Mouse (Mus musculus): ENCODE measurements around the gene Anks3. TPM values are rescaled to one million over a fixed set of nuclear protein-coding genes. Genes with fewer than 3 reads are reported as not detected.

Anks3 gene
- polyA plus RNA-seq, 1 experiment from 2014 or later: 42.4 TPM

DNA sequence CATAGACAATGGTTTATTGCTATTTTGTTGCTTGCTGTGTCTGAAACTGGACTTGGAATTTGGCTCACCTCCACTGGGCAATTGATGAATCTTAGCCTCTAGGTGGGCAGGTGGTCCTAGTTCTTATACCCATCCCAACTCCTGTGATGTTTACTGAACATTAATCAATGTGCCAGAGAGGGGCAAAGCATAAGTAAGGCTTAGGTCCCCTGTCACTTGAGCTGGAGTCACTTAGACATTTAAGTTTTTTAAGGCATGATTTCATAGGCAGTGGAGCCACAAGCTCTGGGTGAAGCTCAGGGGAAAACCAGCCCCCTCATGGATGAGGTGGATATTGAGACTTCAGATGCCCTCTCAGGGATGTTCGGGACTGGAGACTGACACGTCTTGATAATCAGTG lies 25.5 kb downstream of the Anks3 start, which contains the start of gene Nudt16l1:
Gene Nudt16l1 (plus strand): TSS at position 301 of the 400 bp plus-strand sequence.
- H3K4me1 ChIP-seq (ENCODE audit: control insufficient read depth, insufficient read depth, low read length): peaks cover 7% of the 10 kb centered on the region
- H3K27ac ChIP-seq (ENCODE audit: low read depth, low read length): peak within 1 kb of the TSS; percentile 28; the same call in 1 of the 2 replicates
- no peak; the same call in 1 of the 2 replicates for ATAC-seq (ENCODE audit: low FRiP score)
- no peak for DNase-seq (ENCODE audit: low spot score, missing footprints)
- peaks cover 5% of the 10 kb centered on the region; the same call in 1 of the 2 replicates for H3K36me3 ChIP-seq (ENCODE audit: control insufficient read depth, insufficient read depth, low read length)
- peak within 1 kb of the TSS; percentile 98 for H3K4me2 ChIP-seq
- 7% methylated on average over 2 of the region's 2 CpGs for WGBS
- H3K27me3 ChIP-seq (ENCODE audit: control insufficient read depth, insufficient read depth, low read length): no peaks in the 10 kb centered on the region
- H3K4me3 ChIP-seq (ENCODE audit: low read depth, low read length): peak within 1 kb of the TSS; percentile 84
- no peaks in the 10 kb centered on the region for H3K9me3 ChIP-seq (ENCODE audit: control insufficient read depth, low read length)
- peak within 1 kb of the TSS; percentile 83 for H3K9ac ChIP-seq (ENCODE audit: low read length)

DNA sequence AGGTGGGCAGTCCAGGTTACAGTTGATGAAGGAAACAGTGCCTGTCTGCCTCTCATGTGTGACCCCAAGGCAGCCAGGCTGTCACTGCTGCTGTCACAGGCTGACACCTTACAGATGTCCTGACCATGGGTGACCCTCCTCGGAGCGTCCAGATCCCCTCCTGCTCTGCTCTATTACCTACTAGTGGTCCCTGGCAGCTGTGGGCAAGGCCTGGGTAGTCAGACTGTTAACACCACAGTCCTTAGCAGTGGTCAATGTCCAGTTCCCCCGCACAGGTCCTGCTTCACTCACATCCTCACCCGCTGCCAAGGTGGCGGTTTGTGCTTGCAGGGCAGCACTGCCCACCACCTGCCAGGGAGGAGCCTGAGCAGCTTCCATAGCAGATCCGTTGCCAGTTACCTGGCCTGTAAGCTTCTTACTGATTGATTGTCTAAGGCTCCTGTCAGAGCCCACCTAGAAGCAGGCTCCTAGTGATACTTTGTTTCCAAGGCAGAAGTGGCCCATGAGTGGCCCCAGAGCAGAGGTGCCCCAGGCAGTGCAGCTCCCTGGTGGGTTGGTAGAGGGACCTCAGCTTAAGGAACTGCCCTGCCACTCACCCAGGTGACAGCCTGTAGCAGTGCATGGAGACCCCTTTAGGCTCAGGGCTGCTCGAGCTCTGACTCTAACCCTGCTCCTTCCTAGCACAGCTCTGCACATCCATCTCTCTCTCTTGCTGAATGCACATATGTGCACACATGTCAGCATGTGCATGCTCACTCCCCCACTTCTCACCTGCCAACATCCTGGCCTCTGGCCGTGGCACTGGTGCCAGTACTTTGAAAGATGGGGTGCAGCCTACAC lies 26.4 kb downstream of the Anks3 start:
- no peak overlapping the region for H3K27ac ChIP-seq (ENCODE audit: low read depth, low read length)
- no peak for DNase-seq (ENCODE audit: low spot score, missing footprints)
- no peak for ATAC-seq (ENCODE audit: low FRiP score)
- peaks cover 6% of the 10 kb centered on the region; the same call in 1 of the 2 replicates for H3K36me3 ChIP-seq (ENCODE audit: control insufficient read depth, insufficient read depth, low read length)
- H3K4me2 ChIP-seq: no peak overlapping the region
- no peaks in the 10 kb centered on the region for H3K27me3 ChIP-seq (ENCODE audit: control insufficient read depth, insufficient read depth, low read length)
- no peak overlapping the region for H3K9ac ChIP-seq (ENCODE audit: low read length)
- no peak overlapping the region for H3K4me3 ChIP-seq (ENCODE audit: low read depth, low read length)
- 94% methylated on average over 8 of the region's 8 CpGs for WGBS
- peaks cover 7% of the 10 kb centered on the region for H3K4me1 ChIP-seq (ENCODE audit: control insufficient read depth, insufficient read depth, low read length)
- H3K9me3 ChIP-seq (ENCODE audit: control insufficient read depth, low read length): no peaks in the 10 kb centered on the region

DNA sequence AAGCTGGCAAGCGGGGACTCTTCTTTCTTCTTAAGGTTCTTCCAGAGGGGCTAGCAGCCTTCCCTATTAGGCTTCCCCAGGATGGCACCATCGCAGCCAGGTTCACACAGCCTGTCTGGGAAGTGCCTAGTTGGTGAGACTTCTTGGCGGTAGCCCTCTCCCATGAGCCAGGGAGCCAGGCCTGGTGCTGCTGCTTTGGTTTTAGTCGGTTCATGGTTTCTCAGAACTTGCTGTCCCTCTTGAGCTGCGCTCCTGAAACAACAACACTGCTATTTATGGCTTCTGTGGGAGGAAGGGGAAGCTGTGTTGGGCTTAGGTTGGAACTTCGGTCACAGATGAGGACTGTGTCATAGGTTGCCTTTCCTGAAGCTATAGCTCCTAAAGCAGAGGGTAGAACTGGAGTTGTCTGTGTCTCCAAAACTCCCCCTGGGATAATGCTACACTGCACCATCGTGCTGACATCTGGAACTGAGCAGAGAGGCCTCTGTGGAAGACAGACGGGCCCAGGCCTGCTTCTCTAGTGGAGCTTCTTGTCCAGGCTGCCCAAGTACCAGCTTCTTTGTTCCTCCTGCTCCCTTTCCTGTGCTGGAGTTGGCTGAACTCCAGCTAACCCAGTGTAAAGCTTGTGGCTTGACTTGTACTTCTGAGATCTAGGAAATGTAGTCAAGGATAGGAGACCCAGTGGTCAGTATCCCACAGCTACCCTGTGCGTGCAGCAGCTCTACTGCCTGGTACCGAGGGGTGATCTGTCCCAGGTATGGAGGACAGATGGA lies 27.9 kb downstream of the Anks3 start:
- Histone ChIP-seq H3K9ac (ENCODE audit: low read length) (no peak overlapping the region), H3K4me2 (no peak overlapping the region), H3K4me1 (ENCODE audit: control insufficient read depth, insufficient read depth, low read length) (peaks cover 7% of the 10 kb centered on the region), H3K4me3 (ENCODE audit: low read depth, low read length) (no peak overlapping the region), H3K27me3 (ENCODE audit: control insufficient read depth, insufficient read depth, low read length) (no peaks in the 10 kb centered on the region), H3K9me3 (ENCODE audit: control insufficient read depth, low read length) (no peaks in the 10 kb centered on the region), H3K27ac (ENCODE audit: low read depth, low read length) (no peak overlapping the region), H3K36me3 (ENCODE audit: control insufficient read depth, insufficient read depth, low read length) (peaks cover 14% of the 10 kb centered on the region)
- ATAC-seq (ENCODE audit: low FRiP score) (no peak), DNase-seq (ENCODE audit: low spot score, missing footprints) (no peak)
- 91% methylated on average over 10 of the region's 10 CpGs for WGBS

DNA sequence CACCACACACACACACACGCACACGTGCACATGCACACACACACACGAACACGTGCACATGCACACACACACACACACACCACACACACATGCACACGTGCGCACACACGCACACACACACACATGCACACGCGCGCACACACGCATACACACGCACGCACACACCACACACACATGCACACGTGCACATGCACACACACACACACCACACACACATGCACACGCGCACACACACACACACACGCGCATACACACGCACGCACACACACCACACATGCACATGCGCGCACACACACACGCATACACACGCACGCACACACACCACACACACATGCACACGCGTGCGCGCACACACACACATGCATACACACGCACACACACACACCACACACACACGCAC lies 28.6 kb downstream of the Anks3 start:
- no peak overlapping the region for H3K4me3 ChIP-seq (ENCODE audit: low read depth, low read length)
- DNase-seq (ENCODE audit: low spot score, missing footprints) (no peak), ATAC-seq (ENCODE audit: low FRiP score) (no peak)
- no peaks in the 10 kb centered on the region for H3K9me3 ChIP-seq (ENCODE audit: control insufficient read depth, low read length)
- H3K27me3 ChIP-seq (ENCODE audit: control insufficient read depth, insufficient read depth, low read length): no peaks in the 10 kb centered on the region
- 97% methylated on average over 31 of the region's 31 CpGs for WGBS
- H3K27ac ChIP-seq (ENCODE audit: low read depth, low read length): no peak overlapping the region
- H3K9ac ChIP-seq (ENCODE audit: low read length): no peak overlapping the region
- peaks cover 11% of the 10 kb centered on the region for H3K36me3 ChIP-seq (ENCODE audit: control insufficient read depth, insufficient read depth, low read length)
- peaks cover 7% of the 10 kb centered on the region for H3K4me1 ChIP-seq (ENCODE audit: control insufficient read depth, insufficient read depth, low read length)
- no peak overlapping the region for H3K4me2 ChIP-seq

DNA sequence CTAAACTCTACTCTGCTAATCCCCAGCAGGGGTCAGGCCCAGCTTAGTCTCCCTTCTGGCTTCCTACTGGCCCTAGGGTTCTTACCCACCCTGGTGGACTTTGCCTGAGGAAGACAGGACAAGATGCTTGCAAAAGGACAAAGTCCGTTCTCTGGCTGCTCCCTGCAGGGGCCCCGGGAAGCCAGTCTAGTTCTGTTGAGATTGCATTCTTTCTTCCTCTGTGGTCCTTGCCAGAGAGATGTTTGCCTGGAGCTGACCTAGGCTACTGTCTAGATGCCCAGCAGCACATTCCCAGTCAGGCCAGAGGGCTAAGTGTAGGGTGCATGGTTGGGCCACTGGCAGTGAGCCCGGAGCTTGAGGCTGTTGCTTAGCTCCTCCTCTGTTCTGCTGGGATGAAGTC lies 31.6 kb downstream of the Anks3 start:
- Histone ChIP-seq H3K4me3 (ENCODE audit: low read depth, low read length) (no peak overlapping the region), H3K27ac (ENCODE audit: low read depth, low read length) (no peak overlapping the region), H3K4me2 (no peak overlapping the region), H3K27me3 (ENCODE audit: control insufficient read depth, insufficient read depth, low read length) (no peaks in the 10 kb centered on the region), H3K36me3 (ENCODE audit: control insufficient read depth, insufficient read depth, low read length) (peaks cover 15% of the 10 kb centered on the region), H3K9ac (ENCODE audit: low read length) (no peak overlapping the region), H3K9me3 (ENCODE audit: control insufficient read depth, low read length) (no peaks in the 10 kb centered on the region), H3K4me1 (ENCODE audit: control insufficient read depth, insufficient read depth, low read length) (no peaks in the 10 kb centered on the region)
- WGBS: 95% methylated on average over 3 of the region's 3 CpGs
- no peak for DNase-seq (ENCODE audit: low spot score, missing footprints)
- no peak for ATAC-seq (ENCODE audit: low FRiP score)

DNA sequence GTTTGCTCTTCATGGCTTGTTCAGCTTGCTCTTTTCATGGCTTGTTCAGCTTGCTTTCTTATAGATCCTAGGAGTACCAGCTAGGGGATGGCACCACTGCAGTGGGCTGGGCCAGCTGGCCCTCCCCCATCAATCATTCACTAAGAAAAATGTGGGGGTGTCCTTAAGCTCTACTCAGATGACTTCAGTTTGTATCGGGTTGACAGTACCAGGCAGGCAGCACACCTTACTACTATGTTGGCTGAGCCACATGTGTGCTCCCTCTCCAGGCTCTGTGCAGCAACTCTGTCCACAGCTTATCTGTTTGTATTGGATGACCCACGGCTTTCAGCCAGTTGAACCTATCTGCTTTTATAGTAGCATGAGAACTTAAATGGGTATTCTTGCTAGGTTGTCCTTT lies 35.5 kb downstream of the Anks3 start:
- no peak overlapping the region for H3K4me3 ChIP-seq (ENCODE audit: low read depth, low read length)
- H3K27ac ChIP-seq (ENCODE audit: low read depth, low read length): no peak overlapping the region
- WGBS: 90% methylated on average over 2 of the region's 2 CpGs
- H3K4me1 ChIP-seq (ENCODE audit: control insufficient read depth, insufficient read depth, low read length): no peaks in the 10 kb centered on the region
- H3K27me3 ChIP-seq (ENCODE audit: control insufficient read depth, insufficient read depth, low read length): no peaks in the 10 kb centered on the region
- DNase-seq (ENCODE audit: low spot score, missing footprints): no peak
- ATAC-seq (ENCODE audit: low FRiP score): no peak
- H3K4me2 ChIP-seq: no peak overlapping the region
- H3K36me3 ChIP-seq (ENCODE audit: control insufficient read depth, insufficient read depth, low read length): peaks cover 22% of the 10 kb centered on the region
- H3K9me3 ChIP-seq (ENCODE audit: control insufficient read depth, low read length): no peaks in the 10 kb centered on the region
- no peak overlapping the region for H3K9ac ChIP-seq (ENCODE audit: low read length)

DNA sequence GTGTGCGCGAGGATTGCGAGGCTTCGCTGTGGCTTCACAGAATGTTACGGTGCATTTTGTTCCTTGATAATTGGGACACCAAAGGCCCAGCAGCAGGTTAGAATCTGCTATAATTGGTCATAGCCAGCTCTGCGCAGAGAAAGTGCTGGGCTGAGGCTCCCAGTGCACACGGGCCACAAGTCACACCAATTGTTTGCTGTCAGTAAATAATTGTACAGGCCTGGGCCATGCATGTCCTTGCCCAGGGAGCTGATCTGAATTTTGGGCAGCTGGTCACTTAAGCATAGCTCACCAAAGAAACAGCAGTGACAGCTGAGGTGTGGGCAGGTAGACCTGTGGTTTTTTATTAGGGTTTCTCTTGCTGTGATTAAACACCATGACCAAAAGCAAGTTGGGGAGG lies 36.0 kb downstream of the Anks3 start:
- DNase-seq (ENCODE audit: low spot score, missing footprints): no peak

DNA sequence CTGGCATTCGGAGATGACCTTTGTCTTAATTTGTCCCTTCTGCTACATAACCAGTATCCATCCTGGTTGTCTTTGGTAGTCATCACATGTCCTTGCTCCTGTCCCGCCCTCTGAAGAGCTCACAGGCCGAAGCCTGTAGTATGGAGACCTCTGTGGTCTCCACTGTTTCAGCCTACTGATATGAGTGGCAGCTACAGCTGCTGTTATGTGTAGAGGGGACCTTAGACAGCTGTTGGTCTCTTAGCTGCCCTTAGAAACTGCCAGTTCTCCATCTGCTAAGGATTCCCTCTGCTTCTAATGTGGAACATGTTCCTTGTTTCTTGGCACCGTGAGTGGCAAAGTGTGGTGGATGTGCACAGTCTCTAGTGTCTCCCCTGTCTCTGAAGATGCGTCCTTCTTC lies 40.0 kb downstream of the Anks3 start:
- no peak for DNase-seq (ENCODE audit: low spot score, missing footprints)
- H3K27ac ChIP-seq (ENCODE audit: low read depth, low read length): no peak overlapping the region
- 94% methylated on average over 5 of the region's 5 CpGs for WGBS

More for the DNA sequence above, 36.0 kb downstream of the Anks3 start:
- H3K4me3 ChIP-seq (ENCODE audit: low read depth, low read length): no peak overlapping the region
- no peaks in the 10 kb centered on the region for H3K9me3 ChIP-seq (ENCODE audit: control insufficient read depth, low read length)
- H3K27ac ChIP-seq (ENCODE audit: low read depth, low read length): no peak overlapping the region
- no peaks in the 10 kb centered on the region for H3K27me3 ChIP-seq (ENCODE audit: control insufficient read depth, insufficient read depth, low read length)
- H3K4me2 ChIP-seq: no peak overlapping the region
- H3K36me3 ChIP-seq (ENCODE audit: control insufficient read depth, insufficient read depth, low read length): peaks cover 22% of the 10 kb centered on the region
- H3K4me1 ChIP-seq (ENCODE audit: control insufficient read depth, insufficient read depth, low read length): no peaks in the 10 kb centered on the region
- WGBS: 95% methylated on average over 7 of the region's 7 CpGs
- H3K9ac ChIP-seq (ENCODE audit: low read length): no peak overlapping the region
- no peak for ATAC-seq (ENCODE audit: low FRiP score)

DNA sequence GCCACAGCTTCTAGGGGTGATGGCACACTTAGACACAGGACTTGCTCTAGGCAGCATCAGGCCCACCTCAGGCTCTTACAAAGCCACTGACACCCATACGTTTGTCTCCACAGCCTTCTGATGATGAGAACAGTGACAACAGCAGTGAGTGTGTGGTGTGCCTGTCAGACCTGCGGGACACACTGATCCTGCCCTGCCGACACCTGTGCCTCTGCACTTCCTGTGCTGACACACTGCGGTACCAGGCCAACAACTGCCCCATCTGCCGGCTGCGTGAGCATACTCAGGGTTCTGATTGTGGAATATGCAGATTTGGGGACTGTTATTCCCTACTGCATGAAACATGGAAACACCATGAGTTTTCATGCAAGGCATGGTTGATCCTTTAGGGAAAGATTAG lies 41.5 kb downstream of the Anks3 start:
- DNase-seq (ENCODE audit: low spot score, missing footprints): no peak
- Histone ChIP-seq H3K9me3 (ENCODE audit: control insufficient read depth, low read length) (no peaks in the 10 kb centered on the region), H3K27ac (ENCODE audit: low read depth, low read length) (no peak overlapping the region), H3K9ac (ENCODE audit: low read length) (no peak overlapping the region), H3K4me3 (ENCODE audit: low read depth, low read length) (no peak overlapping the region), H3K4me1 (ENCODE audit: control insufficient read depth, insufficient read depth, low read length) (no peaks in the 10 kb centered on the region), H3K36me3 (ENCODE audit: control insufficient read depth, insufficient read depth, low read length) (peaks cover 7% of the 10 kb centered on the region; the same call in 1 of the 2 replicates), H3K4me2 (no peak overlapping the region), H3K27me3 (ENCODE audit: control insufficient read depth, insufficient read depth, low read length) (no peaks in the 10 kb centered on the region)
- WGBS: 94% methylated on average over 6 of the region's 6 CpGs
- ATAC-seq (ENCODE audit: low FRiP score): no peak

More for the DNA sequence above, 40.0 kb downstream of the Anks3 start:
- Histone ChIP-seq H3K9ac (ENCODE audit: low read length) (no peak overlapping the region), H3K36me3 (ENCODE audit: control insufficient read depth, insufficient read depth, low read length) (peaks cover 7% of the 10 kb centered on the region; the same call in 1 of the 2 replicates), H3K4me2 (no peak overlapping the region), H3K9me3 (ENCODE audit: control insufficient read depth, low read length) (no peaks in the 10 kb centered on the region), H3K4me3 (ENCODE audit: low read depth, low read length) (no peak overlapping the region), H3K4me1 (ENCODE audit: control insufficient read depth, insufficient read depth, low read length) (no peaks in the 10 kb centered on the region), H3K27me3 (ENCODE audit: control insufficient read depth, insufficient read depth, low read length) (no peaks in the 10 kb centered on the region)
- no peak for ATAC-seq (ENCODE audit: low FRiP score)

Data from midbrain, embryonic 11.5 days (tissue).